Mouse (Mus musculus): ENCODE data around the gene Gpr141. TPM values are rescaled to one million over a fixed set of nuclear protein-coding genes. Genes with fewer than 3 reads are reported as not detected.

The Gpr141 gene
- polyA plus RNA-seq (2012; rRNA removed) = 0.04 and 0.05 TPM in 2 replicates

DNA sequence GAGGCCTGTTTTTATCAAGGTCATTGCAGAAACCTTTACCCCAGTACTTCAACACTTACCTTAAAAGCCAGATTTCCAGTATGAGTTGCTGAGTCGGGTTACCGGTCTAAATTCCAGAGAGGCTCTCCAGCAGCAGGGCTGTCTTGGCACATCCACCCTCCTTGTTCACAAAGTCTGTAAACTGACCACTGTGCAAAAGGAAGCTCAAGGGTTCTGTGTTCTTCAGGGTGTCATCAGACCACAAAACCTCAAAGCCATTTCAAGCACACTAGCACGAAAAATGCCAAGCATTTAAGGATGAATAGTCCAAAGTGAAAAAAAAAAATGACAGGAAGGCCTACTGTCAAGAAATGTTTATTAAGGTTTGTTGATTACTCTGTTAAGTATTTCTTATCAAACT lies at the start of gene Gpr141:
Gene Gpr141, minus strand, starts transcription at position 187 of the 400 bp plus-strand sequence.
- no peaks in the 10 kb centered on the region for H3K4me1 ChIP-seq (ENCODE audit: control insufficient read depth, insufficient read depth, insufficient read length, low read length)
- no peaks in the 10 kb centered on the region for H3K27me3 ChIP-seq (ENCODE audit: control insufficient read depth, insufficient read depth, low read length)
- no peak within 1 kb of the TSS for H3K27ac ChIP-seq (ENCODE audit: insufficient read depth, low read depth, low read length)
- H3K36me3 ChIP-seq (ENCODE audit: control insufficient read depth, insufficient read depth, low read length) = no peaks in the 10 kb centered on the region
- WGBS = 53% methylated on average over 3 of the region's 3 CpGs
- TF ChIP-seq CTCF (IDR thresholded peaks at IDR 0.05; ENCODE audit: extremely low read depth, insufficient read length, insufficient replicate concordance, low read depth, low read length) = no peak
- no peak for TF ChIP-seq POLR2A (IDR thresholded peaks at IDR 0.05; ENCODE audit: low read depth, low read length)
- H3K4me3 ChIP-seq (ENCODE audit: low read depth, low read length) = no peak within 1 kb of the TSS

DNA sequence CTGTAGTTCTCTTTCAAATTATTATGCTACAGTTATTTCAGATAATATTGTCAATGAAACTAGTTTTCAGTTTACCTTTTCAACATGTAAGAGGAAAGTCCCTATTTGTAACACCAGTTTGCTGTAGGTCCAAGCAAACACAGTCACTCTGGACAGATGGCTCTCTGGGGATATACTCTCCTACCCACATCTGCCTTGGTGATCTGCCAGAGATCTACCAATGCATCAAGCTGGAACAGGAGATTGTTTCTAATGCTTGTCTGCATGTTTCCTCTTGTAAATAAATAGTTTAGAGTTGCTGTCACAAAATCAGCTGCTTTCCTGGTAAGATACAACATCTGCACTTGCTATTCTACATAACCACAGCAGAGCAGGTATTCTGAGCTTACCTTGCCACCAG lies 40.2 kb upstream of the Gpr141 start:
- no peaks in the 10 kb centered on the region for H3K4me1 ChIP-seq (ENCODE audit: control insufficient read depth, insufficient read depth, insufficient read length, low read length)
- H3K36me3 ChIP-seq (ENCODE audit: control insufficient read depth, insufficient read depth, low read length) = no peaks in the 10 kb centered on the region
- H3K27ac ChIP-seq (ENCODE audit: insufficient read depth, low read depth, low read length) = no peak overlapping the region
- H3K4me3 ChIP-seq (ENCODE audit: low read depth, low read length) = no peak overlapping the region
- TF ChIP-seq CTCF (IDR thresholded peaks at IDR 0.05; ENCODE audit: extremely low read depth, insufficient read length, insufficient replicate concordance, low read depth, low read length) = no peak
- no peak for TF ChIP-seq POLR2A (IDR thresholded peaks at IDR 0.05; ENCODE audit: low read depth, low read length)
- no peaks in the 10 kb centered on the region for H3K27me3 ChIP-seq (ENCODE audit: control insufficient read depth, insufficient read depth, low read length)

DNA sequence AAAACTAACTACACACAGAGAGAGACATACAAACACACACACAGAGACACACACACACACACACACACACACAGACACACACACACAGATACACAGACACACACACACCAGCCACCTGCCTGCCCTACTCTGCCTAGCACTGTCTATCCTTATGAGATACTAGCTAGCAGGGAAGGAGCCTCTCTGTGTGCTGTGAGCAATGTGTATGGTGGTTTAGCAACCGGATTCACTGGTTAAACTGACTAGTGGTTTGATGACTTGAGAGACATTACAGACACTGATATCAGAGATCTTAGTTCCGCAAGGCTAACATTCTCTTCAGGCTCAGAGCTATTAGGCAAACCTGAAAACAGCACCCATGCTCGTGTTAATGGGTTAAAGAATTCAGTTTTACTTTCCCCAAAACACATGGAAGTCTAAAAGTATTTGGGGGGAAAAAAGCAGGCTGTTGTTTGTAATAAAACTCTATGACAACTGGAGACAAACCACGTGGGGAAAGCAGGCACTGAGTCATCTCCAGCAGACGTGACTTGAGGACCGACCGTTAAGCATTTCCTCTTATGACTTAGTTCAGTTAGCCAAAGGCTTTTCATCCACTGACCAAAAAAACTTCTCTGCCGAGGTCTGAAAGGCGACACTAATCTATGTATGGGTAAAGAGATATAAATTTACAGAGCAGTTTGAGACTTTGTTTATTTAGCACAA lies 30.7 kb upstream of the Gpr141 start:
- no peaks in the 10 kb centered on the region for H3K36me3 ChIP-seq (ENCODE audit: control insufficient read depth, insufficient read depth, low read length)
- no peaks in the 10 kb centered on the region for H3K27me3 ChIP-seq (ENCODE audit: control insufficient read depth, insufficient read depth, low read length)
- H3K4me1 ChIP-seq (ENCODE audit: control insufficient read depth, insufficient read depth, insufficient read length, low read length) = no peaks in the 10 kb centered on the region
- TF ChIP-seq POLR2A (IDR thresholded peaks at IDR 0.05; ENCODE audit: low read depth, low read length) = no peak
- TF ChIP-seq CTCF (IDR thresholded peaks at IDR 0.05; ENCODE audit: extremely low read depth, insufficient read length, insufficient replicate concordance, low read depth, low read length) = no peak
- no peak overlapping the region for H3K27ac ChIP-seq (ENCODE audit: insufficient read depth, low read depth, low read length)
- 50% methylated on average over 9 of the region's 9 CpGs for WGBS
- H3K4me3 ChIP-seq (ENCODE audit: low read depth, low read length) = no peak overlapping the region

DNA sequence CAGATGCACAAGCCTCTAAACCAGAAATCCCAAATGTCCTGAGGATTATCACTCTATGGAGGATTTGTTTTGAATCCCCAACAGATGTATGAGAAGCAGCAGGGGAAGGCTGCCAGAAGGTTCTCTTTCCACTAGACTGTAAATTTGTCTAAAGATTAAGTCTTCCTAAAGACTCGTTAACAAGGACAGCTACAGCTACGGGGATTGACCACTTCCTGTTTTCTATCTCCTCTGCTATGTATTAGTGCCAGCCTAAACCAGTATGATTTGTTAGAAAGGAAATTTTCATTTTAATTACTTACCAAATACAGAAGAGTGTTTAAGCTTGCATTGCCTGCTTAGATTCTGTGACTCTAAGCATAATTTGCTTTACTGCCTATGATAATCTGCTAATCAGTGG lies 30.0 kb upstream of the Gpr141 start:
- WGBS = 41% methylated on average over 2 of the region's 2 CpGs
- Histone ChIP-seq H3K36me3 (ENCODE audit: control insufficient read depth, insufficient read depth, low read length) (no peaks in the 10 kb centered on the region), H3K4me1 (ENCODE audit: control insufficient read depth, insufficient read depth, insufficient read length, low read length) (no peaks in the 10 kb centered on the region), H3K27me3 (ENCODE audit: control insufficient read depth, insufficient read depth, low read length) (no peaks in the 10 kb centered on the region), H3K4me3 (ENCODE audit: low read depth, low read length) (no peak overlapping the region), H3K27ac (ENCODE audit: insufficient read depth, low read depth, low read length) (no peak overlapping the region)
- TF ChIP-seq CTCF (IDR thresholded peaks at IDR 0.05; ENCODE audit: extremely low read depth, insufficient read length, insufficient replicate concordance, low read depth, low read length) (no peak), POLR2A (IDR thresholded peaks at IDR 0.05; ENCODE audit: low read depth, low read length) (no peak)

DNA sequence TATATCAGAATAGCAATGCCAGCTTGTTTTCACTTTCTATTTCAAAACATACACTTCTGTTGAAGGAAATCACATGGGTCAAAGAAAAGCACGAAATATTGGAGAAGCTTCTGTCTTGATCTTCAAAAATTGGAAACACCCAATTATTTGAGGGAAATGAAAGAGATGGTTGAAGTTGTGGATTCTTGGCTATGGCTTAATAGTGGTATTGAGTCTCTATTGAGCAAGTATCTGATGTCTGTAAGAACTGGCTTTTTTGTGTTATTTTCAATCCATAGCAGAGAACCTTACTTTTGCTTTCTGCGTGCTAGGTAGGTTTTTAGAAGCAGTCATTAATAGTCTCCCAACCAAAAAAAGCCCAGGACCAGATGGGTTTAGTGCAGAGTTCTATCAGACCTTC lies 19.4 kb upstream of the Gpr141 start:
- no peak overlapping the region for H3K27ac ChIP-seq (ENCODE audit: insufficient read depth, low read depth, low read length)
- 81% methylated on average over 2 of the region's 2 CpGs for WGBS
- no peak overlapping the region for H3K4me3 ChIP-seq (ENCODE audit: low read depth, low read length)
- H3K4me1 ChIP-seq (ENCODE audit: control insufficient read depth, insufficient read depth, insufficient read length, low read length) = no peaks in the 10 kb centered on the region
- no peaks in the 10 kb centered on the region for H3K27me3 ChIP-seq (ENCODE audit: control insufficient read depth, insufficient read depth, low read length)
- H3K36me3 ChIP-seq (ENCODE audit: control insufficient read depth, insufficient read depth, low read length) = no peaks in the 10 kb centered on the region
- TF ChIP-seq CTCF (IDR thresholded peaks at IDR 0.05; ENCODE audit: extremely low read depth, insufficient read length, insufficient replicate concordance, low read depth, low read length) = no peak
- TF ChIP-seq POLR2A (IDR thresholded peaks at IDR 0.05; ENCODE audit: low read depth, low read length) = no peak

DNA sequence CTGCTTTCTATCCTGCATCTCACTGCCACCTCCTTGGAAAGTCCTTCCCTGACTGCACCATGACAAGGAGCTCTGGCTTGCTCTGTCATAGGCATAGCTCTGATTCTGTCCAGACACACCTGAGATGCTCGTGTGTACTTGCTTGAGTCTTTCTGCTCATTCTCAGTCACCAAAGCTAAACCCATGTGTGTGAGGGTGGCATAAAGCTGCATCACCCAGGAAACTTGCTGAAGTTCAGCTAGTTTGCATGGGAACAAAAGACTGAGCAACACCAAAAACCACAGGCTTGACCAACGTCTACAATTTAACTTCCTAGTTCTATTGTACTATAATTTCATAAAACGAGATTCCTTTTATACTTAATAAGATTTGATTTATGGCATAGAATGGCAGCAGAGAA lies 18.6 kb upstream of the Gpr141 start:
- Histone ChIP-seq H3K27me3 (ENCODE audit: control insufficient read depth, insufficient read depth, low read length) (no peaks in the 10 kb centered on the region), H3K36me3 (ENCODE audit: control insufficient read depth, insufficient read depth, low read length) (no peaks in the 10 kb centered on the region), H3K27ac (ENCODE audit: insufficient read depth, low read depth, low read length) (no peak overlapping the region), H3K4me1 (ENCODE audit: control insufficient read depth, insufficient read depth, insufficient read length, low read length) (no peaks in the 10 kb centered on the region), H3K4me3 (ENCODE audit: low read depth, low read length) (no peak overlapping the region)
- TF ChIP-seq POLR2A (IDR thresholded peaks at IDR 0.05; ENCODE audit: low read depth, low read length) = no peak
- no peak for TF ChIP-seq CTCF (IDR thresholded peaks at IDR 0.05; ENCODE audit: extremely low read depth, insufficient read length, insufficient replicate concordance, low read depth, low read length)
- 52% methylated on average over 3 of the region's 3 CpGs for WGBS

DNA sequence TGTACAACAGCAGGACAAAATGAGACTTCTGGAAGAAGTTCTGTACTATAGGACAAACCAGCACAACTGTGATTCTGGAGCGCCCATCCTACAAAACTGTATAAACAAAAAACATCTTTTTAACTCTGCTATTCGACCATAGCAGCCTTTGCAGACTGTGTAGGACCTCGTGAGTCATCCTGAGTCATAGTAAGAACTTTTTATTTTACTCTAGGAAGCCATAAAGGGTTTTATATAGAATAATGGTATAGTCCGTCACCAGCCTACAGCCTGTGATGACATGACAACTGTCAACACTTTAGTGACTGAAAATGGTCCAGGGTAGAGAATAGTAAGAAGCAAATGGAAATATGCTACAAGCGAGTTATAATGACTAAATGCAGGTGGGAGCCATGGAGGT lies 17.6 kb upstream of the Gpr141 start:
- H3K4me1 ChIP-seq (ENCODE audit: control insufficient read depth, insufficient read depth, insufficient read length, low read length) = no peaks in the 10 kb centered on the region
- no peaks in the 10 kb centered on the region for H3K36me3 ChIP-seq (ENCODE audit: control insufficient read depth, insufficient read depth, low read length)
- no peak overlapping the region for H3K27ac ChIP-seq (ENCODE audit: insufficient read depth, low read depth, low read length)
- H3K27me3 ChIP-seq (ENCODE audit: control insufficient read depth, insufficient read depth, low read length) = no peaks in the 10 kb centered on the region
- H3K4me3 ChIP-seq (ENCODE audit: low read depth, low read length) = no peak overlapping the region
- 66% methylated on average over 5 of the region's 5 CpGs for WGBS
- TF ChIP-seq CTCF (IDR thresholded peaks at IDR 0.05; ENCODE audit: extremely low read depth, insufficient read length, insufficient replicate concordance, low read depth, low read length) (no peak), POLR2A (IDR thresholded peaks at IDR 0.05; ENCODE audit: low read depth, low read length) (no peak)
